Mouse (Mus musculus): ENCODE measurements around the gene Nxph4. TPM values are rescaled to one million over a fixed set of nuclear protein-coding genes. Genes with fewer than 3 reads are reported as not detected.

Nxph4 gene
- polyA plus RNA-seq, 1 experiment: not detected

DNA sequence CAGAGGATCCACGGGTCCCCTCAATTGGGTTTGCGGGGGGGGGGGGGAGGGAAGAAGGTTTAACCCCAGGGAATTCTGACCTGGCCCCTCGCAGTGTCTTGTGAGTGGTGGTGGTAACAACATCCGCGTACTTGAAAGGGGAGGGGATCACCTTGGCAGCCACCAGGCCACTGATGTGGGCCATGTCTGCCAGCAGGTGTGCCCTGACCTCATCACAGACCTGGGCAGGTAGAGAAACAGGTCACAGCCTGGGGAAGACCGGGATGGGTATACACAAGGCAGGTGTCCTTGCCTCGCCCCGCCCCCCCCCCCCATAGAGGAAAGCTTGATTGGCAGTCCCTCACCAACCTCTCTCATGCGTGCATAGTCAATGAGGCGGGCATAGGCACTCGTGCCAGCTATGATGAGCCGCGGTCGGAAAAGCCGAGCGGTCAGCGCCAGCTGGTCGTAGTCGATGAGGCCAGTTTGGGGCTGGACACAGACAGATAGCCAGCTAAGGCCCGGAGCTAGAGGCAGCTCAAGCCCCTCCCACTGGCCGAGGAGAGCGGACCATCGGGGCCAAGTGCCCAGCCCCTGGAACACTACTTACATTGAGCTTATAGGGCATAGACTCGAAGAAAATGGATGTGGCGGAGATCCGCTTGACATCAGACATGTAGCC lies 15.2 kb downstream of the Nxph4 start:
- H3K4me1 ChIP-seq (ENCODE audit: control insufficient read depth, insufficient read depth, low read length): peaks cover 17% of the 10 kb centered on the region
- no peak overlapping the region for H3K27ac ChIP-seq (ENCODE audit: insufficient read depth, low read depth, low read length)
- TF ChIP-seq POLR2A (IDR thresholded peaks at IDR 0.05; ENCODE audit: borderline replicate concordance, low read depth, low read length) (no peak), CTCF (IDR thresholded peaks at IDR 0.05; ENCODE audit: low read depth, low read length) (no peak)
- H3K4me3 ChIP-seq (ENCODE audit: insufficient read depth, low read length): no peak overlapping the region

DNA sequence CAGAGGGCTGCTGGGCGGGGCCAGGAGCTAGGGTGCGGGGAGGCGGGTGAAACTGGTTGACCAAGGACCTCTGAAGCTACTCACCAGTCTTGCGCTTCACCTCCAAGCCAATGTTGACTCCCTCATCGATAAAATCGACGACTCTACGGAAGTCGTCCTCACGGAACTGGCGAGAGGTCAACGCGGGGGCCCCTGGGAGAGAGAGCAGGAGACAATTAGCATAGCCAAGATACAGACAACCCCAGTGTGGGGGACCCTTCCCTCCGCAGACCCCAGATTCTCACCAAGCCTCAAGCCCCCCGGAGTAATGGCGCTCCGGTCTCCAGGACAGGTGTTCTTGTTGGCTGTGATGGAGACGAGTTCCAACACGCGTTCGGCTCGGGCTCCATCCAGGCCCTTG lies 16.4 kb downstream of the Nxph4 start:
- no peak for TF ChIP-seq POLR2A (IDR thresholded peaks at IDR 0.05; ENCODE audit: borderline replicate concordance, low read depth, low read length)
- no peak for TF ChIP-seq CTCF (IDR thresholded peaks at IDR 0.05; ENCODE audit: low read depth, low read length)
- Histone ChIP-seq H3K27ac (ENCODE audit: insufficient read depth, low read depth, low read length) (no peak overlapping the region), H3K4me1 (ENCODE audit: control insufficient read depth, insufficient read depth, low read length) (peaks cover 21% of the 10 kb centered on the region), H3K4me3 (ENCODE audit: insufficient read depth, low read length) (no peak overlapping the region)

DNA sequence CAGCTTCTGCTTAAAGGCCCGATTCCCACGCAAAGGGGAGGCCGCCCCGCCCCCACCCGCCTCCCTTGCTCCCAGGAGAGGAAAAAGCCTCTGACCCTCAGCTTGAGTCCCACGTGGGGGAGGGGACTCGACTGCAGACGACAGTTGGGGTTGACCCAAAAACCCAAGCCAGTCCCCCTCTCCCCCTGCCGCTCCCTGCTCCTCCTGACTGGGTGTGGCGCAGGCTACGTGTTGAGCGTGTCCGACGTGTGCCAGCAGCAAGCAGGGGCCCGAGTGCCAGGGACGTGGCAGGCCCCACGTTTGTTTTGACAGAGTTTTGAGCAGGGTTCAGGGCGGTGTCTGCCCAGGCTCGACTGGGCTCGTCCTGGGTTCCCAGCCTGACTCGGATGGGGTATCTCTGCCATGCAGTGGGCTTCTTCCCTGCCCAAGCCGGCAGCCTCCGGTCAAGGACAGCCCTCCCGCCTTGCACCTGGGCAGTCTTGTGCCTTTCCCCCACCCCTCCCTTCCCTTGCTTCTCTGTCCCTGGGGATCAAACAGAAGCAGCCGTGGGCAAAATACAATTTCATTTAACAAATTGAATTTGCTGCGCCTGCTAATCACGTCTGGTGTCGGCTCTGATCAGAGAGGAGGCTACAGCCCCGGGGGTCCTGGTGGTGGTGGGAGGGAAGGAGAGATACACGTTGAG lies 17.6 kb downstream of the Nxph4 start:
- Histone ChIP-seq H3K4me3 (ENCODE audit: insufficient read depth, low read length) (no peak overlapping the region), H3K4me1 (ENCODE audit: control insufficient read depth, insufficient read depth, low read length) (peaks cover 22% of the 10 kb centered on the region), H3K27ac (ENCODE audit: insufficient read depth, low read depth, low read length) (no peak overlapping the region)
- TF ChIP-seq CTCF (IDR thresholded peaks at IDR 0.05; ENCODE audit: low read depth, low read length) (no peak), POLR2A (IDR thresholded peaks at IDR 0.05; ENCODE audit: borderline replicate concordance, low read depth, low read length) (no peak)

DNA sequence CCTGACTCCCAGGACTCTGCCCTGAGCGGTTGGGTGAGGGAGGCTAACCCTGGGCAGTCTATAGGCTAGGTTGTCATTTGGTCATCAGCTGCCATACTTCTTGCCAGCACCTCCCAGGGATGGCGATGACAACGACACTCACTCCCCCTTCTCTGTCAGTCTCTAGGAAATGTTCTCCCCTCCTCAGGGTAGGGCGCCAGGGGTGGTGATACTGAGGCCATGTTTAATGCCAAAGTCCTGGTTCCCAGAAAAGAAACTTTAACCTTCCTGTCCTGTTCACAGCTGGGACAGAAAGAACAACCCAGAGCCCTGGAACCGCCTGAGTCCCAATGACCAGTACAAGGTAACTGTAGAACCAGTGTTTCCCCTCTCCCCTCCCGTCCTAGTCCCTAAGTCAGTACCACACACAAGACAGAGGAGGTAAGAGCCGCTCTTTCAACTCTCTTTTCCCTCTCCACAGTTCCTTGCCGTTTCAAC lies 18.3 kb downstream of the Nxph4 start:
- Histone ChIP-seq H3K4me3 (ENCODE audit: insufficient read depth, low read length) (no peak overlapping the region), H3K27ac (ENCODE audit: insufficient read depth, low read depth, low read length) (no peak overlapping the region), H3K4me1 (ENCODE audit: control insufficient read depth, insufficient read depth, low read length) (peaks cover 20% of the 10 kb centered on the region)
- TF ChIP-seq CTCF (IDR thresholded peaks at IDR 0.05; ENCODE audit: low read depth, low read length): no peak
- no peak for TF ChIP-seq POLR2A (IDR thresholded peaks at IDR 0.05; ENCODE audit: borderline replicate concordance, low read depth, low read length)

DNA sequence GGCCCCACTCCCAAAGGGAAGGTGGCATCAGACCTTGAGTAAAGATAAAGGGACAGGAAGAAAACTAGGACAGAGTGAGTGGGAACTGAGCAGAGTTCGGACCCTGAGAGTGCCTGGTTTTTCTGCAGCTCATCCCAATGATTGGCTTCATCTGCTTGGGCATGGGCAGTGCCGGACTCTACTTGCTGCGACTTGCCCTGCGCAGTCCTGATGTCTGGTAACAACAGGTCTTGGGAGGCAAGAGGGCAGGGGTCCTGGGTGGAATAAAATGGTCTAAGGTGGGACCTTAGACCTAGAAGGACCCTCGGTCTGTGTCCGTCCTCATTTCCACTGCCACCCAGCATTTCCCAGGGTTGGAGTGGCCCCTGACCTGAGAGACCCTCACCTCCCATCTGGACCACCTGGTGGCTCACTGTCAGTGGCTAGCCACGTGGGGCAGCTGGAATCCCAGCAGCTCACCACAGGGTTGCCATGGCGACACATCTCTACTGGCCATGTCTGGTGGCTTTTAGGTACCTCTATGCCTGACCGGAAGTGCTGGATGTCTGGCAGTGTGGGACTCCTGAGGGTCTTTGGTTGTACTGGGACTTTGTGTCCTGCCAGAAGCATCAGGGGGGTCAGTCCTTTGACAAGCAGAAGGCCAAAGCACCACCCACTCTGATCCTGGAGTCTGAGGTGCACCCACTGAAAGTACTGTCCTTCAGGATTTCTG lies 18.9 kb downstream of the Nxph4 start:
- TF ChIP-seq CTCF (IDR thresholded peaks at IDR 0.05; ENCODE audit: low read depth, low read length): no peak
- TF ChIP-seq POLR2A (IDR thresholded peaks at IDR 0.05; ENCODE audit: borderline replicate concordance, low read depth, low read length): no peak
- H3K4me3 ChIP-seq (ENCODE audit: insufficient read depth, low read length): no peak overlapping the region
- no peak overlapping the region for H3K27ac ChIP-seq (ENCODE audit: insufficient read depth, low read depth, low read length)
- H3K4me1 ChIP-seq (ENCODE audit: control insufficient read depth, insufficient read depth, low read length): peaks cover 14% of the 10 kb centered on the region

DNA sequence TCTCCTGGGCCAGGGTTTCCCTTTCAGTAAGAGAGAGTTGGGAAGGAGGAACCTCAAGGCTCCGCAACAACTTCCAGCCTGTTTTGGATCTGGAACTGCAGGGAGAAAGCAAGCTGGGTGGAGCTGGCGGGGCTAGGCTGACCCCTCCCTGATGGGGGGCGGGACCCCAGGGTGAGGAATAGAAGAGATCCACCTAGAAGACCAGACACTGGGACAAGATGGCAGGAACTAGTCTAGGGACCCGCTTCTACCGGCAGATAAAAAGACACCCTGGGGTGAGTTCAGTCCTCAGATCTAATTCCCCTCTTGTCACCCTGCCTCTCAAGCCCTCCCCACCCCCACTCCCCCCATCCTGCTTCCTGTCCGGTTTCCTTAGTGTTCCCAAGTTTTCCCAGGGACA lies 19.6 kb downstream of the Nxph4 start, which contains the start of gene Ndufa4l2:
Gene Ndufa4l2 (plus strand): TSS at position 204 of the 400 bp plus-strand sequence.
- Histone ChIP-seq H3K4me1 (ENCODE audit: control insufficient read depth, insufficient read depth, low read length) (peaks cover 10% of the 10 kb centered on the region), H3K4me3 (ENCODE audit: insufficient read depth, low read length) (no peak within 1 kb of the TSS), H3K27ac (ENCODE audit: insufficient read depth, low read depth, low read length) (no peak within 1 kb of the TSS)
- no peak for TF ChIP-seq POLR2A (IDR thresholded peaks at IDR 0.05; ENCODE audit: borderline replicate concordance, low read depth, low read length)
- TF ChIP-seq CTCF (IDR thresholded peaks at IDR 0.05; ENCODE audit: low read depth, low read length): no peak

DNA sequence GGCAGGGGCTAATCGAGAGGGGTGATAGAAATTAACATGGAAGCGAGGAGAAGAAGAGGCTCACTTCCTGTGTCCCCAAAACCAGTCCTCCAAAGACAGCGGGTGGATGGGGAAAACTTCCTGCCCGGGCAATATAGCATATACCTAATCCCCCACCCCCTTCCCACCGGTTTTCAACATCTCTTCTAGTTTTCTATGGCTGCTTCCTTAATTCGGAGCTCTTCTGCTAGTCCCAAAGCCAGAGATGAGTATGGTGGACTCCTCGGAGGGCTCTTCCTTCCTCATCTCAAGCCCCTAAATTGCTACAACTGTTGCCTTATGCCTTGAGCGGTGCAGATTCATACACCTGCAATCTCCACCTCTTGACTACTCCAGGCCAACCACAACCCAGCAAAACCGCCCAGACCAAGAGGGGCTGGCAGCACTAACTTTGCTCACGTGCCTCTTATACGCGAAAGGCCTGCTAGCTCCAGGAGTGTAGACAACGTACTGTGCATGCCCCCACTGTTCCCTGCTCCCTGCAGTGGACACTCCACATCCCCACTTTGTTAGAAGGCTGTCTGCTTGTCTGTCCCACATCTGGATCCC lies 20.2 kb downstream of the Nxph4 start:
- Histone ChIP-seq H3K4me3 (ENCODE audit: insufficient read depth, low read length) (no peak overlapping the region), H3K27ac (ENCODE audit: insufficient read depth, low read depth, low read length) (no peak overlapping the region), H3K4me1 (ENCODE audit: control insufficient read depth, insufficient read depth, low read length) (peaks cover 10% of the 10 kb centered on the region)
- TF ChIP-seq POLR2A (IDR thresholded peaks at IDR 0.05; ENCODE audit: borderline replicate concordance, low read depth, low read length): no peak
- TF ChIP-seq CTCF (IDR thresholded peaks at IDR 0.05; ENCODE audit: low read depth, low read length): no peak

DNA sequence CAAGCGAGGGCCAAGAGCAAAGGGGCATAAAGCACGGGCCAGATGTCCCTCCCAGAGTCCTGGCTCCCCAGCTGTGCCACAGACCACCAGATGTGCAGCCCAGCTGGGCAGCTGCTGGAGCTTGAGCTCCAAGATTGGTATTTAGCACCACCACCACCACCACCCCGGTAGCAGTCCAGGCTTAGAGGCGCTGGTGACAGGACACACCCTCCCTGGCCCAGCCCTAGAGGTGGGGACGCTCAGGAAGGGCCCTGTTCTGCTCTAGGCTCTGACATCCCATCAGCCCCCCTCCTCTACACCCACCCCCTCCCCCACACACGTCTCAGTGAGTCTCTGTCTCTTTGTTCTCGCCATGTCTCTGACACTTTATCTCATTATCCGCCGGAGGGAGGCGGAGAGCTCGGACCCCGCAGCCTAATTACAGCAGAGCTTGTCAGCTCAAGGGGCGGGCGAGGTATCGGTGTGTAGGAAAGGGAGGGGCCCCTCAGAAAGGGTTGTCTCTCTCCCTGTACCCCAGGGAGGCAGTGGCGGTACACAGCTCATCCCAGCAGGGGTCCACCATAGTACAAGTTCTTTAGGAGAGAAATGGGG lies 20.8 kb downstream of the Nxph4 start:
- TF ChIP-seq POLR2A (IDR thresholded peaks at IDR 0.05; ENCODE audit: borderline replicate concordance, low read depth, low read length): no peak
- TF ChIP-seq CTCF (IDR thresholded peaks at IDR 0.05; ENCODE audit: low read depth, low read length): no peak
- H3K4me1 ChIP-seq (ENCODE audit: control insufficient read depth, insufficient read depth, low read length): peaks cover 12% of the 10 kb centered on the region
- peak overlapping the region; percentile 49 for H3K4me3 ChIP-seq (ENCODE audit: insufficient read depth, low read length)
- no peak overlapping the region for H3K27ac ChIP-seq (ENCODE audit: insufficient read depth, low read depth, low read length)

DNA sequence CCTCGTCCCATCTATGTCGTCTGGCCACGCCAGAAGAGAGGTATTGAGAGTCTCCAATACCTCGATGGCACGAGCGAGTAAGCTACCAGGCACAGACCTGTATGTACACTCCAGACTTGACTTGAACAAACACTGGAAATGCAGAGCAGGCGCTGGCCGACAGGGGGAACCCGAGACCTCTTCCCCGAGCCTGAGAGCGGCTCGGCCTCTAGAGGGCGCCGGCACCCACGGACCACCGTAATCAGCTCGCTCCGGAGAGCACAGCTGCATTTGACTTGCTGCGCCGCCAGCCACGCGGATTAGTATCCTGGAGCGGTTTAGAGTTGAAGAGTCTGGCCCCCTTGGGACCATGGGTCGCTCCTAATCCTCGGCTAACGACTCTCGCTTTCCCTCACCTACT lies 21.5 kb downstream of the Nxph4 start:
- Histone ChIP-seq H3K4me3 (ENCODE audit: insufficient read depth, low read length) (peak overlapping the region; percentile 64), H3K27ac (ENCODE audit: insufficient read depth, low read depth, low read length) (no peak overlapping the region), H3K4me1 (ENCODE audit: control insufficient read depth, insufficient read depth, low read length) (peaks cover 15% of the 10 kb centered on the region)
- TF ChIP-seq POLR2A (IDR thresholded peaks at IDR 0.05; ENCODE audit: borderline replicate concordance, low read depth, low read length): no peak
- peak; percentile 98 for TF ChIP-seq CTCF (IDR thresholded peaks at IDR 0.05; ENCODE audit: low read depth, low read length)

Measured in bone marrow macrophage, adult 2 months (primary cell).